Mouse (Mus musculus) hindbrain, embryonic 12.5 days (tissue): ENCODE data around the gene Gm17662. TPM values are rescaled to one million over a fixed set of nuclear protein-coding genes. Genes with fewer than 3 reads are reported as not detected.

Experiments
- ATAC-seq: fragments of 200-750 bp; cut with Nextera tagmentation; 2 replicates; pipeline ENCODE4 v1.8.0; 2017; ENCODE audit warnings: moderate TSS enrichment; ENCODE audit not compliant: low FRiP score
- H3K27ac ChIP-seq: fragments of 300-500 bp; sonication (generic); 2 replicates; pipeline ENCODE4 v1.5.1; 2016; ENCODE audit warnings: mild to moderate bottlenecking
- H3K27me3 ChIP-seq: fragments of 300-500 bp; sonication (generic); 2 replicates; pipeline ENCODE4 v1.6.1; 2016; ENCODE audit warnings: mild to moderate bottlenecking
- H3K36me3 ChIP-seq: fragments of 300-500 bp; sonication (generic); 2 replicates; pipeline ENCODE4 v1.6.1; 2016; ENCODE audit warnings: mild to moderate bottlenecking
- H3K4me1 ChIP-seq: fragments of 300-500 bp; sonication (generic); 2 replicates; pipeline ENCODE4 v1.6.1; 2016
- H3K4me2 ChIP-seq: fragments of 300-500 bp; sonication (generic); replicated peaks from 2 replicates; pipeline ENCODE4 v1.6.1; 2016; ENCODE audit warnings: mild to moderate bottlenecking
- H3K4me3 ChIP-seq: fragments of 300-500 bp; sonication (generic); 2 replicates; pipeline ENCODE4 v1.5.1; 2016; ENCODE audit warnings: mild to moderate bottlenecking
- H3K9ac ChIP-seq: fragments of 300-500 bp; sonication (generic); 2 replicates; pipeline ENCODE4 v1.6.1; 2016; ENCODE audit warnings: mild to moderate bottlenecking, moderate library complexity
- H3K9me3 ChIP-seq: fragments of 300-500 bp; sonication (generic); replicated peaks from 2 replicates; pipeline ENCODE4 v1.6.1; 2016; ENCODE audit warnings: mild to moderate bottlenecking
- WGBS: fragments of 180-500 bp; shearing (Covaris S2); methylation state at CpG from one replicate; pipeline ENCODE4 v1.1.7; 2016; 5-methylcytosine and 5-hydroxymethylcytosine counted together
- polyA plus RNA-seq: library from polyadenylated mRNA; unstranded; fragments of >200 nt; fragmentation: Nextera tagmentation; extraction: Ambion mirVana; gene quantifications from 2 replicates; pipeline ENCODE4 v1.2.1, GENCODE M21; 2016

Gm17662 gene
- polyA plus RNA-seq, 1 experiment from 2014 or later = not detected

- Histone ChIP-seq H3K9ac (no peak overlapping the region), H3K4me1 (peaks cover 18% of the 10 kb centered on the region), H3K9me3 (no peaks in the 10 kb centered on the region), H3K27ac (no peak overlapping the region), H3K27me3 (no peaks in the 10 kb centered on the region), H3K4me3 (no peak overlapping the region), H3K4me2 (no peak overlapping the region), H3K36me3 (no peaks in the 10 kb centered on the region)
- no peak for ATAC-seq
- WGBS = 72% methylated on average over 5 of the region's 5 CpGs
These were observed 36.5 kb downstream of the Gm17662 start for GRCm38 (mm10) chr4:104893588-104893987.

- no peaks in the 10 kb centered on the region for H3K9me3 ChIP-seq
- H3K4me2 ChIP-seq = no peak overlapping the region
- no peak overlapping the region for H3K27ac ChIP-seq
- no peak overlapping the region for H3K4me3 ChIP-seq
- H3K9ac ChIP-seq = no peak overlapping the region
- peaks cover 13% of the 10 kb centered on the region for H3K4me1 ChIP-seq
- WGBS = 59% methylated on average over 13 of the region's 13 CpGs
- H3K27me3 ChIP-seq = no peaks in the 10 kb centered on the region
- no peaks in the 10 kb centered on the region for H3K36me3 ChIP-seq
- ATAC-seq = no peak
These were observed 37.0 kb downstream of the Gm17662 start for GRCm38 (mm10) chr4:104894004-104894734.

GRCm38 (mm10) chr4:104902836-104903235, 45.7 kb downstream of the Gm17662 start:
- no peaks in the 10 kb centered on the region for H3K27me3 ChIP-seq
- H3K4me2 ChIP-seq = no peak overlapping the region
- no peaks in the 10 kb centered on the region for H3K4me1 ChIP-seq
- no peak overlapping the region for H3K27ac ChIP-seq
- 88% methylated on average over 2 of the region's 2 CpGs for WGBS
- ATAC-seq = no peak
- no peak overlapping the region for H3K4me3 ChIP-seq
- H3K36me3 ChIP-seq = no peaks in the 10 kb centered on the region
- H3K9me3 ChIP-seq = no peaks in the 10 kb centered on the region
- no peak overlapping the region for H3K9ac ChIP-seq

GRCm38 (mm10) chr4:104905049-104905448, 47.9 kb downstream of the Gm17662 start:
- WGBS = 89% methylated on average over 6 of the region's 6 CpGs
- no peak overlapping the region for H3K4me2 ChIP-seq
- no peak for ATAC-seq

More at GRCm38 (mm10) chr4:104905049-104905448, 47.9 kb downstream of the Gm17662 start:
- Histone ChIP-seq H3K36me3 (no peaks in the 10 kb centered on the region), H3K4me1 (no peaks in the 10 kb centered on the region), H3K27ac (no peak overlapping the region), H3K9me3 (no peaks in the 10 kb centered on the region), H3K4me3 (no peak overlapping the region), H3K27me3 (no peaks in the 10 kb centered on the region), H3K9ac (no peak overlapping the region)

Other genes with a start within 250 kb of the Gm17662 start
- not detected in 2 replicates for gene C8b, start 91.0 kb upstream of the Gm17662 start, polyA plus RNA-seq
- gene C8a, start 19.1 kb downstream of the Gm17662 start, polyA plus RNA-seq = not detected in 2 replicates
- 0.15 and 0.21 TPM in 2 replicates for gene Fyb2, start 56.1 kb downstream of the Gm17662 start, polyA plus RNA-seq